Mouse (Mus musculus): ENCODE results near the gene Gart.

DNA sequence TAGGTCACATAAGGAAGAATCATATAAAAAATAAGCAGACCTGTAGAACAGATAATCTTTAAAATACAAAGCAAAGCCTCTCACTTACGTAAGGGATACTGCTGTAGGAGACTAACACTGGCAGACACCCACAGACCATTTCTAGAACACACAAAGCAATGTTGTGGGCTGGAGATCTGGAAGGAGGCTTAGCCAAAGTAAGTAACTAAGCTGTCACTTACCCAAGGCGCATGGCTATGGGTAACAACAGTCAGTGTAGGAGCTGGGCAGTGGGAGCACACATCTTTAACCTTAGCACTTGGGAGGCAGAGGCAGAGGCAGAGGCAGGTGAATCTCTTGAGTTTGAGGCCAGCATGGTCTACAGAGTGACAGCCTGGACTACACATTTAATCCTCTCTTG, 7.1 kb downstream of the Gart start:
- no peak for TF ChIP-seq CTCF (IDR thresholded peaks at IDR 0.05; ENCODE audit: insufficient read depth, low read length)
- no peak for TF ChIP-seq POLR2A (IDR thresholded peaks at IDR 0.05; ENCODE audit: borderline replicate concordance, extremely low read depth, low read depth, low read length)
